ENCODE assay signal across 10 mouse cellular contexts in genomic region chr1:138130145-138130544, GRCm38 (mm10). TPM values are rescaled to one million over a fixed set of nuclear protein-coding genes. Genes with fewer than 3 reads are reported as not detected.
DNase-seq lines count a peak whose midpoint lies in the region; ATAC-seq and TF ChIP-seq lines count a peak whose summit lies in the region.
"Had no signal": no experiment of that assay in that cellular context is flagged by ENCODE, and none has a peak within 500 bp of the region (broad histone marks: within the 10 kb centered on the region; RNA-seq: fewer than 3 reads in every experiment).

No protein-coding gene starts in this region.

- H3K27me3 ChIP-seq in hindbrain, embryonic 14.5 days (ENCODE audit: control insufficient read depth, insufficient read depth, low read length): no peaks in the 10 kb centered on the region
- no peaks in the 10 kb centered on the region for H3K27me3 ChIP-seq in hindbrain, embryonic 12.5 days
- H3K27me3 ChIP-seq in CH12.LX (replicated peaks): no peaks in the 10 kb centered on the region
- H3K27me3 ChIP-seq: liver, embryonic 13.5 days had no signal

- no peak overlapping the region for H3K4me2 ChIP-seq in hindbrain, embryonic 14.5 days (replicated peaks)
- H3K4me2 ChIP-seq in hindbrain, embryonic 12.5 days (replicated peaks): no peak overlapping the region
- no peak overlapping the region for H3K4me2 ChIP-seq in CH12.LX (ENCODE audit: insufficient read depth, low read depth, poor library complexity, severe bottlenecking)
- H3K4me2 ChIP-seq: liver, embryonic 13.5 days had no signal

- H3K9me3 ChIP-seq in hindbrain, embryonic 14.5 days (ENCODE audit: control insufficient read depth, low read length): no peaks in the 10 kb centered on the region
- H3K9me3 ChIP-seq in hindbrain, embryonic 12.5 days (replicated peaks): no peaks in the 10 kb centered on the region
- H3K9me3 ChIP-seq in CH12.LX (replicated peaks; ENCODE audit: low read length): no peaks in the 10 kb centered on the region
- H3K9me3 ChIP-seq: liver, embryonic 13.5 days had no signal

- H3K4me1 ChIP-seq in hindbrain, embryonic 14.5 days (replicated peaks; ENCODE audit: control insufficient read depth, insufficient read depth, low read length): 0 out of 2 replicates have a peak, but pooled peaks cover 2% of the 10 kb centered on the region
- H3K4me1 ChIP-seq in hindbrain, embryonic 12.5 days: no peaks in the 10 kb centered on the region
- H3K4me1 ChIP-seq in CH12.LX (ENCODE audit: control insufficient read depth in 1 of 2, insufficient read depth in 2 of 2): peaks cover 3 to 82% of the 10 kb centered on the region in 2 experiments; a peak in 3 of 4 replicates

- TF ChIP-seq POLR2A in CH12.LX (IDR thresholded peaks at IDR 0.05; ENCODE audit: low read depth, low read length): no peak

- H3K36me3 ChIP-seq in hindbrain, embryonic 14.5 days (replicated peaks; ENCODE audit: control insufficient read depth, insufficient read depth): no peaks in the 10 kb centered on the region
- no peaks in the 10 kb centered on the region for H3K36me3 ChIP-seq in hindbrain, embryonic 12.5 days
- H3K36me3 ChIP-seq in CH12.LX (replicated peaks in 1 of 2; ENCODE audit: control insufficient read depth in 1 of 2, insufficient read depth in 1 of 2, low read length in 1 of 2): peaks cover 0 to 14% of the 10 kb centered on the region in 2 experiments
- H3K36me3 ChIP-seq: liver, embryonic 13.5 days had no signal

- DNase-seq in hindbrain, embryonic 14.5 days (ENCODE audit: low spot score): peak; percentile 71
- peak; percentile 64 for DNase-seq in 3T3-L1 (ENCODE audit: low read depth, low spot score)
- DNase-seq in CH12.LX (ENCODE audit: extremely low read depth): no peak
- DNase-seq in induced T-regulatory cell, adult 2 months (ENCODE audit: low read depth): peak; percentile 82
- DNase-seq in adrenal gland, adult (ENCODE audit: inconsistent age in 2 of 2, low spot score in 1 of 2): no peak
- no peak for DNase-seq in ovary, postnatal 36 days (ENCODE audit: low spot score)
- DNase-seq in layer of hippocampus, adult 11-12 months (ENCODE audit: low spot score): no peak
- DNase-seq: liver, embryonic 13.5 days; thymus, postnatal 4 days had no signal

- no peak overlapping the region for H3K27ac ChIP-seq in hindbrain, embryonic 14.5 days
- no peak overlapping the region for H3K27ac ChIP-seq in hindbrain, embryonic 12.5 days
- no peak overlapping the region for H3K27ac ChIP-seq in CH12.LX (ENCODE audit: insufficient read depth, low read depth)
- H3K27ac ChIP-seq: liver, embryonic 13.5 days had no signal

- TF ChIP-seq RAD21 in CH12.LX (IDR thresholded peaks at IDR 0.05; ENCODE audit: low read depth, low read length): peak; percentile 86

- TF ChIP-seq CTCF in CH12.LX (conservative IDR thresholded peaks at IDR 0.05 in 1 of 2, IDR thresholded peaks at IDR 0.05 in 1 of 2; ENCODE audit: low read depth in 2 of 2, low read length in 2 of 2): peak in 1 of 2 experiments; percentile 69; a peak in 2 of 4 replicates

- peaks cover 46% of the 10 kb centered on the region for H3K79me2 ChIP-seq in CH12.LX (replicated peaks; ENCODE audit: control insufficient read depth, extremely low read depth, insufficient read depth, poor library complexity, severe bottlenecking)

- no peak overlapping the region for H3K9ac ChIP-seq in hindbrain, embryonic 14.5 days
- H3K9ac ChIP-seq in hindbrain, embryonic 12.5 days: no peak overlapping the region
- no peak overlapping the region for H3K9ac ChIP-seq in CH12.LX (ENCODE audit: insufficient read depth, low read depth)
- H3K9ac ChIP-seq: liver, embryonic 13.5 days had no signal

- WGBS in hindbrain, embryonic 14.5 days: 48% methylated on average over 4 of the region's 4 CpGs
- WGBS in hindbrain, embryonic 12.5 days: 60% methylated on average over 4 of the region's 4 CpGs

- in situ Hi-C loops in CH12.LX (cut with MboI; ENCODE audit: low pct_ligation_motif_present, low pct_unique_long_range_greater_than_20kb, low sequenced_read_pairs): loop anchor here (10.0 kb wide), 1 partner anchor 145 kb away; the partner anchor contains the start of gene Atp6v1g3

- 0 out of 2 replicates have a peak, but pooled peaks have one; percentile 31 for ATAC-seq in hindbrain, embryonic 14.5 days (ENCODE audit: low FRiP score)
- no peak for ATAC-seq in hindbrain, embryonic 12.5 days (ENCODE audit: low FRiP score)

- dilution Hi-C loops in CH12.LX (cut with MboI; ENCODE audit: extremely low pct_ligation_motif_present, extremely low pct_unique_long_range_greater_than_20kb, low sequenced_read_pairs): no loop called here

- H3K4me3 ChIP-seq in hindbrain, embryonic 14.5 days (replicated peaks; ENCODE audit: low read length): no peak overlapping the region
- no peak overlapping the region for H3K4me3 ChIP-seq in hindbrain, embryonic 12.5 days
- no peak overlapping the region for H3K4me3 ChIP-seq in CH12.LX (replicated peaks in 1 of 3; ENCODE audit: low read depth in 2 of 3, low read length in 2 of 3, poor library complexity in 1 of 3)
- H3K4me3 ChIP-seq: liver, embryonic 13.5 days had no signal

- TF ChIP-seq EP300 in CH12.LX (IDR thresholded peaks at IDR 0.05; ENCODE audit: low read length): no peak

TF ChIP-seq in CH12.LX, 34 proteins besides CTCF, POLR2A, EP300 and RAD21:
- TF ChIP-seq CHD2 (IDR thresholded peaks at IDR 0.05; ENCODE audit: low read length): no peak
- TF ChIP-seq SMC3 (IDR thresholded peaks at IDR 0.05; ENCODE audit: low read depth, low read length): peak; percentile 59
- TF ChIP-seq MAFK (IDR thresholded peaks at IDR 0.05; ENCODE audit: insufficient replicate concordance, low read length): no peak
- no peak for TF ChIP-seq TCF12 (IDR thresholded peaks at IDR 0.05; ENCODE audit: low read depth, low read length)
- TF ChIP-seq MYC (IDR thresholded peaks at IDR 0.05; ENCODE audit: low read depth, low read length): no peak
- TF ChIP-seq MAZ (IDR thresholded peaks at IDR 0.05; ENCODE audit: low read depth, low read length): no peak
- TF ChIP-seq SIN3A (IDR thresholded peaks at IDR 0.05; ENCODE audit: low read length): no peak
- no peak for TF ChIP-seq HCFC1 (IDR thresholded peaks at IDR 0.05; ENCODE audit: low read depth, low read length)
- peak; percentile 61; the same call in 1 of the 2 replicates for TF ChIP-seq ZNF384 (IDR thresholded peaks at IDR 0.05; ENCODE audit: low read depth, low read length)
- no peak for TF ChIP-seq ZKSCAN1 (IDR thresholded peaks at IDR 0.05; ENCODE audit: borderline replicate concordance, low read depth, low read length)

RNA-seq across cellular contexts. Expression of gene Ptprc, which starts 45.4 kb away (rescaled TPM):
- polyA plus RNA-seq in hindbrain, embryonic 14.5 days (2014; fragmentation: Nextera tagmentation; extraction: Ambion mirVana): 0.93 and 1.4 TPM in 2 replicates
- polyA plus RNA-seq in hindbrain, embryonic 12.5 days (2016; fragmentation: Nextera tagmentation; extraction: Ambion mirVana): 1.5 TPM in 2 replicates
- 120 and 121 TPM in 2 replicates for total RNA-seq in CH12.LX (2012; rRNA removed)
- total RNA-seq in CH12.LX (2014; rRNA removed): 211 and 250 TPM in 2 replicates
- polyA plus RNA-seq in CH12.LX (2012; ENCODE audit: insufficient read length, low read depth): 136 and 146 TPM in 2 replicates

Comparison
In these comparisons a context has a peak if more than half of its experiments do, and no peak if none do; other contexts are left out.
1. DNase-seq: peak in hindbrain, embryonic 14.5 days (single experiment), 3T3-L1 (single experiment) and induced T-regulatory cell, adult 2 months (single experiment); none in CH12.LX (single experiment), adrenal gland, adult (0 of 2), ovary, postnatal 36 days (single experiment) and layer of hippocampus, adult 11-12 months (single experiment).
2. RNA of gene Ptprc, which starts 45.4 kb away (polyA plus RNA-seq): 136 to 146 TPM in CH12.LX; 1.5 TPM in hindbrain, embryonic 12.5 days and 0.93 to 1.4 TPM in hindbrain, embryonic 14.5 days; every median in the first group is over 10 times any median in the second.